In the genomic region with DNA sequence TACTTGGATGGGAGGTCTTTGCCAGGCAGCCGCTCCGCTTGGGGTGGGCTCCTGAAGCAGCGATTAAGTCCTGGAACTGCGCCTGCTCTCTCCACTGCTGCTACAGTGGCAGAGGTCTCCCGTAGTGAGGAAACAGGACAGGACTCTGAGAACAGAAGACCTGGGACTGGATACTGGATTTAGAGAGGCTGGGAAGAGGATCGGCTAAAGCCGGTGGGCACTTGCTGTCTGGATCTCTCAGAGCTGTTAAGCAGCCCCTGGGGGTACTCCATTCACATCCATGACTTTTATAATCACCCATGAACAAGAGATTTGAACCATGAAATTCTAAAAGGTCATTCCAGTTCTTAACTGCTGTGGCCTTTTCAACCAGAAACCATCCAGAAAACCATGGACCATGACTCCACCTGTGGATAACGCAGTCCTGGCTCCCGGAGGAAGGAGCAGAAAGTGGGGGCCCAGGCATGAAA, we compare ENCODE assay signal across 20 mouse cellular contexts.
DNase-seq lines count a peak whose midpoint lies in the region; ATAC-seq and TF ChIP-seq lines count a peak whose summit lies in the region.
"Had no signal": no experiment of that assay in that cellular context is flagged by ENCODE, and none has a peak within 500 bp of the region (broad histone marks: within the 10 kb centered on the region; RNA-seq: fewer than 3 reads in every experiment).

No protein-coding gene starts in this region.

- H3K36me3 ChIP-seq in hindbrain, embryonic 10.5 days: no peaks in the 10 kb centered on the region
- no peaks in the 10 kb centered on the region for H3K36me3 ChIP-seq in hindbrain, embryonic 12.5 days
- H3K36me3 ChIP-seq in ES-E14 (ENCODE audit: control insufficient read depth, insufficient read depth, low read length, poor library complexity, severe bottlenecking): no peaks in the 10 kb centered on the region
- no peaks in the 10 kb centered on the region for H3K36me3 ChIP-seq in embryonic facial prominence, embryonic 12.5 days
- no peaks in the 10 kb centered on the region for H3K36me3 ChIP-seq in midbrain, embryonic 14.5 days (ENCODE audit: control insufficient read depth, insufficient read depth, low read length)
- no peaks in the 10 kb centered on the region for H3K36me3 ChIP-seq in limb, embryonic 10.5 days
- H3K36me3 ChIP-seq: limb, embryonic 13.5 days; liver, embryonic 15.5 days had no signal

- 35% methylated on average over 9 of the region's 9 CpGs for WGBS in hindbrain, embryonic 10.5 days
- WGBS in hindbrain, embryonic 12.5 days: 28% methylated on average over 9 of the region's 9 CpGs
- WGBS in embryonic facial prominence, embryonic 12.5 days: 38% methylated on average over 9 of the region's 9 CpGs
- 21% methylated on average over 9 of the region's 9 CpGs for WGBS in midbrain, embryonic 14.5 days
- WGBS in limb, embryonic 10.5 days: 76% methylated on average over 9 of the region's 9 CpGs

- H3K9ac ChIP-seq in hindbrain, embryonic 12.5 days: no peak overlapping the region
- H3K9ac ChIP-seq in ES-E14 (ENCODE audit: insufficient read depth, low read depth, low read length, poor library complexity, severe bottlenecking): no peak overlapping the region
- no peak overlapping the region for H3K9ac ChIP-seq in embryonic facial prominence, embryonic 12.5 days
- H3K9ac ChIP-seq in midbrain, embryonic 14.5 days (replicated peaks; ENCODE audit: low read length): no peak overlapping the region
- H3K9ac ChIP-seq: forebrain, postnatal 0 days; limb, embryonic 13.5 days; liver, embryonic 15.5 days had no signal

- 0 out of 2 replicates have a peak overlapping the region, but pooled peaks have one; percentile 9 for H3K4me3 ChIP-seq in hindbrain, embryonic 10.5 days
- H3K4me3 ChIP-seq in hindbrain, embryonic 12.5 days: no peak overlapping the region
- H3K4me3 ChIP-seq in ES-E14 (ENCODE audit: insufficient read depth in 1 of 2, low read depth in 1 of 2, low read length in 2 of 2, poor library complexity in 1 of 2, severe bottlenecking in 1 of 2): peak overlapping the region; percentile 2 to 4; a peak in 1 of 4 replicates
- no peak overlapping the region for H3K4me3 ChIP-seq in embryonic facial prominence, embryonic 12.5 days
- no peak overlapping the region for H3K4me3 ChIP-seq in midbrain, embryonic 14.5 days (replicated peaks; ENCODE audit: low read depth, low read length)
- H3K4me3 ChIP-seq in limb, embryonic 10.5 days: no peak overlapping the region
- H3K4me3 ChIP-seq: limb, embryonic 13.5 days; liver, embryonic 15.5 days had no signal

- no peaks in the 10 kb centered on the region for H3K9me3 ChIP-seq in hindbrain, embryonic 10.5 days
- no peaks in the 10 kb centered on the region for H3K9me3 ChIP-seq in hindbrain, embryonic 12.5 days (replicated peaks)
- H3K9me3 ChIP-seq in ES-E14 (ENCODE audit: control insufficient read depth, insufficient read depth, low read depth, low read length): no peaks in the 10 kb centered on the region
- no peaks in the 10 kb centered on the region for H3K9me3 ChIP-seq in embryonic facial prominence, embryonic 12.5 days
- no peaks in the 10 kb centered on the region for H3K9me3 ChIP-seq in midbrain, embryonic 14.5 days (ENCODE audit: control insufficient read depth, low read length)
- no peaks in the 10 kb centered on the region for H3K9me3 ChIP-seq in limb, embryonic 10.5 days (replicated peaks)
- H3K9me3 ChIP-seq: limb, embryonic 13.5 days; liver, embryonic 15.5 days had no signal

- ATAC-seq in hindbrain, embryonic 12.5 days (ENCODE audit: low FRiP score): no peak
- 0 out of 2 replicates have a peak, but pooled peaks have one; percentile 22 for ATAC-seq in embryonic facial prominence, embryonic 12.5 days (ENCODE audit: insufficient number of reproducible peaks, insufficient read depth, low FRiP score, low TSS enrichment)
- ATAC-seq in midbrain, embryonic 14.5 days (ENCODE audit: low FRiP score, low TSS enrichment): no peak
- ATAC-seq in frontal cortex, adult (ENCODE audit: low TSS enrichment): no peak
- ATAC-seq: forebrain, postnatal 0 days; Patski had no signal

- no peak overlapping the region; the same call in 1 of the 2 replicates for H3K4me2 ChIP-seq in hindbrain, embryonic 12.5 days (replicated peaks)
- H3K4me2 ChIP-seq in embryonic facial prominence, embryonic 12.5 days (replicated peaks): 0 out of 2 replicates have a peak overlapping the region, but pooled peaks have one; percentile 11
- no peak overlapping the region for H3K4me2 ChIP-seq in midbrain, embryonic 14.5 days (ENCODE audit: low read length)
- H3K4me2 ChIP-seq: heart, embryonic 11.5 days; limb, embryonic 13.5 days; liver, embryonic 15.5 days had no signal

- H3K4me1 ChIP-seq in hindbrain, embryonic 10.5 days (replicated peaks): peaks cover 28% of the 10 kb centered on the region
- H3K4me1 ChIP-seq in hindbrain, embryonic 12.5 days: peaks cover 9% of the 10 kb centered on the region; the same call in 1 of the 2 replicates
- H3K4me1 ChIP-seq in ES-E14 (ENCODE audit: control insufficient read depth in 2 of 2, insufficient read depth in 2 of 2, low read length in 2 of 2, poor library complexity in 1 of 2): peaks cover 4 to 10% of the 10 kb centered on the region in 2 experiments
- no peaks in the 10 kb centered on the region; the same call in 1 of the 2 replicates for H3K4me1 ChIP-seq in embryonic facial prominence, embryonic 12.5 days
- peaks cover 8% of the 10 kb centered on the region; the same call in 1 of the 2 replicates for H3K4me1 ChIP-seq in midbrain, embryonic 14.5 days (ENCODE audit: control insufficient read depth, insufficient read depth, low read length)
- peaks cover 15% of the 10 kb centered on the region; the same call in 1 of the 2 replicates for H3K4me1 ChIP-seq in limb, embryonic 10.5 days
- H3K4me1 ChIP-seq: liver, embryonic 15.5 days had no signal

- H3K27ac ChIP-seq in hindbrain, embryonic 10.5 days: peak overlapping the region; percentile 73
- no peak overlapping the region for H3K27ac ChIP-seq in hindbrain, embryonic 12.5 days
- H3K27ac ChIP-seq in ES-E14 (ENCODE audit: insufficient read depth, low read depth, low read length, poor library complexity, severe bottlenecking): no peak overlapping the region
- H3K27ac ChIP-seq in embryonic facial prominence, embryonic 12.5 days: no peak overlapping the region
- no peak overlapping the region for H3K27ac ChIP-seq in midbrain, embryonic 14.5 days (replicated peaks; ENCODE audit: low read depth, low read length)
- H3K27ac ChIP-seq in limb, embryonic 10.5 days: no peak overlapping the region
- H3K27ac ChIP-seq: limb, embryonic 13.5 days; liver, embryonic 15.5 days; stomach, postnatal 0 days had no signal

- in situ Hi-C loops in ES-E14 (cut with MboI; ENCODE audit: low sequenced_read_pairs in 2 of 2, unreplicated experiment in 2 of 2): no loop called here

- H3K27me3 ChIP-seq in hindbrain, embryonic 10.5 days (ENCODE audit: insufficient read depth, poor library complexity, severe bottlenecking): peaks cover 40% of the 10 kb centered on the region
- no peaks in the 10 kb centered on the region for H3K27me3 ChIP-seq in hindbrain, embryonic 12.5 days
- no peaks in the 10 kb centered on the region for H3K27me3 ChIP-seq in embryonic facial prominence, embryonic 12.5 days
- H3K27me3 ChIP-seq in midbrain, embryonic 14.5 days (ENCODE audit: control insufficient read depth, insufficient read depth, low read length): no peaks in the 10 kb centered on the region
- no peaks in the 10 kb centered on the region for H3K27me3 ChIP-seq in limb, embryonic 10.5 days (ENCODE audit: low read depth, poor library complexity, severe bottlenecking)
- H3K27me3 ChIP-seq: limb, embryonic 13.5 days; liver, embryonic 15.5 days had no signal

- DNase-seq in hindbrain, embryonic 10.5 days (ENCODE audit: low spot score): peak; percentile 55
- DNase-seq in ES-E14 (ENCODE audit: low read depth, low spot score): no peak
- DNase-seq in midbrain, embryonic 14.5 days: peak; percentile 48
- DNase-seq in frontal cortex, adult 2 months (ENCODE audit: extremely low spot score in 1 of 2, low spot score in 1 of 2): no peak
- no peak for DNase-seq in limb, embryonic 10.5 days (ENCODE audit: low spot score)
- DNase-seq: cerebellum, adult 11 months; cerebellum, postnatal 36 days; forebrain, postnatal 0 days; gastrocnemius, postnatal 10 days; heart, postnatal 36 days; kidney, adult 18-20 months; lung, postnatal 14 days had no signal

TF ChIP-seq in ES-E14, 5 proteins besides CTCF, POLR2A, EP300 and RAD21:
- TF ChIP-seq CHD2 (IDR thresholded peaks at IDR 0.05; ENCODE audit: low read depth, low read length): no peak
- no peak for TF ChIP-seq MAFK (IDR thresholded peaks at IDR 0.05; ENCODE audit: insufficient read depth, low read depth, low read length)
- TF ChIP-seq ZNF384 (IDR thresholded peaks at IDR 0.05; ENCODE audit: low read depth, low read length): no peak
- no peak for TF ChIP-seq HCFC1 (IDR thresholded peaks at IDR 0.05; ENCODE audit: borderline replicate concordance, insufficient read depth, low read length)
- no peak for TF ChIP-seq ZC3H11A (IDR thresholded peaks at IDR 0.05; ENCODE audit: borderline replicate concordance, low read depth, low read length)

Comparison
In these comparisons a context has a peak if more than half of its experiments do, and no peak if none do; other contexts are left out.
1. H3K4me3 ChIP-seq: peak in hindbrain, embryonic 10.5 days (single experiment) and ES-E14 (2 of 2); none in hindbrain, embryonic 12.5 days (single experiment), embryonic facial prominence, embryonic 12.5 days (single experiment), midbrain, embryonic 14.5 days (single experiment) and limb, embryonic 10.5 days (single experiment).
2. DNase-seq: peak in hindbrain, embryonic 10.5 days (single experiment) and midbrain, embryonic 14.5 days (single experiment); none in ES-E14 (single experiment), frontal cortex, adult 2 months (0 of 2) and limb, embryonic 10.5 days (single experiment).